Mouse (Mus musculus) hindbrain, embryonic 14.5 days (tissue): Measurements from ENCODE around the gene Hist1h2bk. TPM values are rescaled to one million over a fixed set of nuclear protein-coding genes. Genes with fewer than 3 reads are reported as not detected.
"Not testable (repeated sequence)": the region's sequence is repeated elsewhere in the genome, so short reads cannot be mapped to it uniquely, and the experiment has no call there.

Source experiments
- ATAC-seq: fragments of 200-750 bp; cut with Nextera tagmentation; 2 replicates; pipeline ENCODE4 v1.8.0; 2017; ENCODE audit warnings: moderate number of reproducible peaks, mild to moderate bottlenecking, moderate TSS enrichment, moderate library complexity; ENCODE audit not compliant: low FRiP score
- DNase-seq: peaks from one replicate; pipeline ENCODE4 v3.0.0-alpha.2; 2015; ENCODE audit warnings: low spot score
- H3K27ac ChIP-seq: fragments of 300-500 bp; sonication (generic); 2 replicates; pipeline ENCODE4 v1.5.1; 2014; ENCODE audit warnings: mild to moderate bottlenecking, moderate library complexity
- H3K27me3 ChIP-seq: fragments of 300-500 bp; sonication (generic); 2 replicates; pipeline ENCODE4 v1.6.1; 2014; ENCODE audit warnings: mild to moderate bottlenecking, low read length, mixed read lengths; ENCODE audit not compliant: control insufficient read depth, insufficient read depth
- H3K36me3 ChIP-seq: fragments of 300-500 bp; sonication (generic); replicated peaks from 2 replicates; pipeline ENCODE4 v1.6.1; 2014; ENCODE audit not compliant: control insufficient read depth, insufficient read depth
- H3K4me1 ChIP-seq: fragments of 300-500 bp; sonication (generic); replicated peaks from 2 replicates; pipeline ENCODE4 v1.6.1; 2014; ENCODE audit warnings: antibody characterized with exemption, low read length, mixed read lengths; ENCODE audit not compliant: control insufficient read depth, insufficient read depth
- H3K4me2 ChIP-seq: fragments of 300-500 bp; sonication (generic); replicated peaks from 2 replicates; pipeline ENCODE4 v1.6.1; 2014; ENCODE audit warnings: mild to moderate bottlenecking, moderate library complexity
- H3K4me3 ChIP-seq: fragments of 300-500 bp; sonication (generic); replicated peaks from 2 replicates; pipeline ENCODE4 v1.5.1; 2014; ENCODE audit warnings: mild to moderate bottlenecking, low read length
- H3K9ac ChIP-seq: fragments of 300-500 bp; sonication (generic); 2 replicates; pipeline ENCODE4 v1.6.1; 2014
- H3K9me3 ChIP-seq: fragments of 300-500 bp; sonication (generic); 2 replicates; pipeline ENCODE4 v1.6.1; 2016; ENCODE audit warnings: low read length; ENCODE audit not compliant: control insufficient read depth
- WGBS: fragments of 180-500 bp; shearing (Covaris S2); extraction: QIAGEN DNeasy Blood & Tissue Kit; methylation state at CpG from one replicate; pipeline ENCODE4 v1.1.7; 2014; 5-methylcytosine and 5-hydroxymethylcytosine counted together
- microRNA-seq: library from miRNA; unstranded; fragments of <30 nt; microRNA quantifications from one replicate; pipeline ENCODE4, GENCODE M21; 2016
- polyA plus RNA-seq: library from polyadenylated mRNA; unstranded; fragments of >200 nt; fragmentation: Nextera tagmentation; extraction: Ambion mirVana; gene quantifications from 2 replicates; pipeline ENCODE4 v1.2.1, GENCODE M21; 2014

The Hist1h2bk gene
- polyA plus RNA-seq, 1 experiment from 2014 or later: 1.6 TPM

DNA sequence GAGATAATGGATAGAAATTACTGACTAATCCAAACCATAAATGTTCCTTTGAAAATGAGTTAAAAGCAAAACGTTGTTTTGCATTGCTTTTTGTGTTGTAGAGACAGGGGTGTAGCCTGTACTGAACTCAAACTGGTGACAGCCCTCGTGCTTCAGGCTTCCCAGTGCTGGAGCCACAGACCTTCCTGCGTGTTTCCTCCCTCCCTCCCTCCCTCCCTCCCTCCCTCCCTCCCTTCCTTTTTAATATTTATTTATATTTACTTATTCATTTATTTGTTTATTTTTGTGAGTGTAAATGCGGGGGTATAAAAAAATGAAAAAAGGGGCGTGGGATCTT lies 15.8 kb downstream of the Hist1h2bk start:
- WGBS: 14% methylated on average over 5 of the region's 5 CpGs
- Histone ChIP-seq H3K36me3 (no peaks in the 10 kb centered on the region), H3K4me2 (peak overlapping the region; percentile 66), H3K27me3 (no peaks in the 10 kb centered on the region), H3K4me1 (no peaks in the 10 kb centered on the region), H3K9me3 (no peaks in the 10 kb centered on the region), H3K4me3 (peak overlapping the region; percentile 52), H3K27ac (peak overlapping the region; percentile 81), H3K9ac (peak overlapping the region; percentile 68)
- DNase-seq (no peak), ATAC-seq (no peak)

DNA sequence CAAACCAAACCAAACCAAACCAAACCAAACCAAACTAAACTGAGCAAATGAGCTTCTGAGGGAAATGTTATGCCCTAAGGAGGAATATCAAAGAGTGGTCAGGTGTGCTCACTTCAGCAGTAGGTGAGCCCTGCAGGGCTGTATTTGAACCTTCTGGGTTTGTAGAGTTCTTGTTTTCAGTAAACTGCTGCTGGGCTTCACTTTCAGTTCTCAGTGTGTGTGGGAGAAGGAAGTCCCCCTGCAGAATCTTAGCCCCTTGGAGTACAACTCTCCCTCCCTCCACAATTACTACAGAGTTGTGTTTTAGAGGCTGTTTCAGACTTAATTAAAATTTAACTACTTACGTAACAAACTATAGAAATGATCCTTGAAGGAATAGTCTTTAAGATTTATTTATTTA lies 18.1 kb downstream of the Hist1h2bk start:
- no peak overlapping the region for H3K4me2 ChIP-seq
- no peaks in the 10 kb centered on the region for H3K9me3 ChIP-seq
- no peaks in the 10 kb centered on the region for H3K4me1 ChIP-seq
- 95% methylated on average over 1 of the region's 1 CpGs for WGBS
- no peak overlapping the region for H3K9ac ChIP-seq
- DNase-seq (no peak), ATAC-seq (no peak)
- H3K36me3 ChIP-seq: no peaks in the 10 kb centered on the region
- H3K27me3 ChIP-seq: no peaks in the 10 kb centered on the region
- no peak overlapping the region for H3K4me3 ChIP-seq
- no peak overlapping the region for H3K27ac ChIP-seq

DNA sequence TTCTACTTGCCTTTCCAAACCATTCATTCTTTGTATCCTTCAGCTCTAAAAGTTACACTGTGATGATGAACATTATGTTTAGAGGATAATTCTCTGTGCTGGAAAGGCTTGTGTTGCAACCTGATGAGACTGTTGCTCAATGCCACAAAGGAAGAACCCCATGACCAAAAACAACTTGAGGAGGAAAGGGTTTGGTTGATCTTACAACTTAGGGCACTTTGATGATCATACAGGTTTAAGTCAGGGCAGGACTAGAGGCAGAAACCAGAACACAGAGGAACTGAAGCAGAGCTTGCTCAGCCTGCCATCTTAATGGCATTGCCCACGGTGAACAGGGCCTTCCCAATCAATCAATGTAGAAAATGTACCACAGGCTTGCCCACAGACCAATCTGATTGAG lies 25.8 kb downstream of the Hist1h2bk start:
- H3K9me3 ChIP-seq: peaks cover 2% of the 10 kb centered on the region; the same call in 1 of the 2 replicates
- H3K4me2 ChIP-seq: no peak overlapping the region
- ATAC-seq (no peak), DNase-seq (no peak)
- H3K4me3 ChIP-seq: no peak overlapping the region
- WGBS: 84% methylated on average over 1 of the region's 1 CpGs
- no peaks in the 10 kb centered on the region for H3K27me3 ChIP-seq
- H3K36me3 ChIP-seq: no peaks in the 10 kb centered on the region
- H3K9ac ChIP-seq: no peak overlapping the region
- H3K4me1 ChIP-seq: no peaks in the 10 kb centered on the region
- no peak overlapping the region for H3K27ac ChIP-seq

DNA sequence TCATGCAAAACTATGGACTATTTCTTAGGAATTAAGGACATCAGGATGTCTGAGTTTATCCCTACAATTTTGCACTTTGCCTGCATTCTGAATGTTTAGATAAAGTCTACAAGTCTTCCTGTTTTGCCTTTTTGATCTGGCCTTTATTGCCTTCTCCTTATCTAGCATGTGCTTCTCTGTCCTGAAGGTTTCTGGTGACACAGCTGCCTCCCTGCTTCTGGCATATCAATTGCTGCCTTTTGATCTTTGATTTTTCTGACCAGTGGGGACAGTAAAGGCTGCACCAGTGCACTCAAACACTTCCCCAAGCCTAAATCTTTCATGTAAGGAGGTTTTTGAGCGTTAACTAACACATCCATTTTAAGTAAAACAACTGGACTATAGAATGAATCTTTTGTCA lies 27.8 kb downstream of the Hist1h2bk start:
- H3K36me3 ChIP-seq: no peaks in the 10 kb centered on the region
- 84% methylated on average over 1 of the region's 1 CpGs for WGBS
- no peak overlapping the region for H3K4me3 ChIP-seq
- no peak for ATAC-seq
- H3K9ac ChIP-seq: no peak overlapping the region
- no peak overlapping the region for H3K4me2 ChIP-seq
- no peaks in the 10 kb centered on the region for H3K27me3 ChIP-seq
- H3K9me3 ChIP-seq: peaks cover 4% of the 10 kb centered on the region; the same call in 1 of the 2 replicates
- no peaks in the 10 kb centered on the region for H3K4me1 ChIP-seq
- H3K27ac ChIP-seq: no peak overlapping the region
- DNase-seq: no peak

DNA sequence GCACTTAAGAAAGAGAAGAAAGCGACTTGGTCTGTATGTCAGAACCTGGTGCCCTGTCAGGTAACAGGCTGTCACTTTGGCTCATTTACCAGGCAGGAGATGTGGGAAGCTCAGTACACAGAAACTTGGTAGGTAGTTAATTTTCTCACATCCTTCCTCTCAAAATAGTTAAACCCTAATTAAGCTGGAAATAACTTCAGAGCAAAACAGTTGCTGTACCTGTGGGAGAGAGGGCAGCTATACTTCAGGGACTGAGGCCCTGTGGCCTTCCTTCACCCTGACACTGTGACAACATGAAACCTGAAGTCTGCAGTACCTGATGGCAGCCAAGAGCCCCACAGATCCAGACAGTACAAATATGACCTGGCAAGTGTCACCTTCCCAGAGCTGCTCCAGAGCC lies 48.5 kb downstream of the Hist1h2bk start, which contains the start of gene Vmn1r188:
Vmn1r188 (plus strand) TSS at position 301 of the 400 bp plus-strand sequence.
- not testable (repeated sequence) for H3K36me3 ChIP-seq, H3K4me2 ChIP-seq, H3K9ac ChIP-seq, ATAC-seq, H3K4me1 ChIP-seq, H3K27me3 ChIP-seq, H3K4me3 ChIP-seq, H3K27ac ChIP-seq, DNase-seq, H3K9me3 ChIP-seq
- 89% methylated on average over 1 of the region's 1 CpGs for WGBS

Small RNAs within 50 kb of the gene (microRNA-seq; reads per million reads assigned to microRNA genes)
- gene Gm26300 (not detected), gene Gm44390 (not detected), gene Gm44486 (not detected)

Other genes with a start within 250 kb of the Hist1h2bk start
- 1.3 TPM in 1 of 2 replicates, not detected in the other for gene Hist1h2an, start 248.7 kb upstream of the Hist1h2bk start, polyA plus RNA-seq
- 0.82 and 1.1 TPM in 2 replicates for gene Hist1h2bp, start 248.4 kb upstream of the Hist1h2bk start, polyA plus RNA-seq
- gene Hist1h2bq, start 225.7 kb upstream of the Hist1h2bk start, polyA plus RNA-seq: 3.5 and 3.6 TPM in 2 replicates
- not detected in 2 replicates for gene Hist1h2ao, start 225.4 kb upstream of the Hist1h2bk start, polyA plus RNA-seq
- not detected in 2 replicates for gene Hist1h4m, start 224.1 kb upstream of the Hist1h2bk start, polyA plus RNA-seq
- 5.5 and 8.9 TPM in 2 replicates for gene Hist1h4n, start 203.7 kb upstream of the Hist1h2bk start, polyA plus RNA-seq
- 574 and 576 TPM in 2 replicates for gene Hist1h2ap, start 202.4 kb upstream of the Hist1h2bk start, polyA plus RNA-seq
- gene Hist1h2br, start 202.1 kb upstream of the Hist1h2bk start, polyA plus RNA-seq: 3.8 TPM in 2 replicates
- gene Zfp184, start 90.8 kb upstream of the Hist1h2bk start, polyA plus RNA-seq: 14.9 and 18.2 TPM in 2 replicates
- gene Pom121l2, start 54.7 kb upstream of the Hist1h2bk start, polyA plus RNA-seq: not detected in 2 replicates
- not detected in 2 replicates for gene Prss16, start 26.1 kb upstream of the Hist1h2bk start, polyA plus RNA-seq
- 8.0 TPM in 1 of 2 replicates, not detected in the other for gene Hist1h2ah, start 302 bp upstream of the Hist1h2bk start, polyA plus RNA-seq
- gene Hist1h4i, start 5.5 kb downstream of the Hist1h2bk start, polyA plus RNA-seq: 6.0 and 6.2 TPM in 2 replicates
- gene Hist1h2ag, start 7.1 kb downstream of the Hist1h2bk start, polyA plus RNA-seq: 4.4 and 5.3 TPM in 2 replicates
- 1.8 and 2.5 TPM in 2 replicates for gene Hist1h2bj, start 7.3 kb downstream of the Hist1h2bk start, polyA plus RNA-seq
- gene Vmn1r188, start 48.6 kb downstream of the Hist1h2bk start, polyA plus RNA-seq: not detected in 2 replicates
- gene Vmn1r189, start 70.0 kb downstream of the Hist1h2bk start, polyA plus RNA-seq: not detected in 2 replicates
- gene Vmn1r191, start 148.1 kb downstream of the Hist1h2bk start, polyA plus RNA-seq: not detected in 2 replicates
- gene Vmn1r192, start 155.3 kb downstream of the Hist1h2bk start, polyA plus RNA-seq: not detected in 2 replicates
- gene Vmn1r193, start 187.3 kb downstream of the Hist1h2bk start, polyA plus RNA-seq: 0.14 TPM in 1 of 2 replicates, not detected in the other
- gene Vmn1r194, start 208.3 kb downstream of the Hist1h2bk start, polyA plus RNA-seq: not detected in 2 replicates
- gene Vmn1r195, start 234.7 kb downstream of the Hist1h2bk start, polyA plus RNA-seq: not detected in 2 replicates